In genomic region chr12:39033982-39034381, GRCm38 (mm10) we compare ENCODE assay signal across 29 mouse cellular contexts.
"Had no signal": no experiment of that assay in that cellular context is flagged by ENCODE, and none has a peak within 500 bp of the region (broad histone marks: within the 10 kb centered on the region; RNA-seq: fewer than 3 reads in every experiment).

No protein-coding gene starts in this region.

- H3K4me3 ChIP-seq: limb, embryonic 10.5 days; limb, embryonic 12.5 days; limb, embryonic 13.5 days; limb, embryonic 15.5 days; liver, embryonic 12.5 days; liver, embryonic 13.5 days; liver, embryonic 15.5 days; lung, embryonic 15.5 days; megakaryocyte, embryonic 14.5 days; midbrain, embryonic 10.5 days; midbrain, embryonic 12.5 days; midbrain, embryonic 13.5 days; midbrain, embryonic 15.5 days; myocyte had no signal

- H3K4me2 ChIP-seq: limb, embryonic 12.5 days; limb, embryonic 13.5 days; limb, embryonic 15.5 days; liver, embryonic 11.5 days; liver, embryonic 12.5 days; liver, embryonic 13.5 days; liver, embryonic 15.5 days; lung, embryonic 14.5 days; lung, embryonic 15.5 days; midbrain, embryonic 11.5 days; midbrain, embryonic 12.5 days; midbrain, embryonic 13.5 days; midbrain, embryonic 15.5 days had no signal

- H3K9ac ChIP-seq: limb, embryonic 12.5 days; limb, embryonic 13.5 days; limb, embryonic 15.5 days; liver, embryonic 12.5 days; liver, embryonic 13.5 days; liver, embryonic 14.5 days; liver, embryonic 15.5 days; liver, postnatal 0 days; lung, embryonic 14.5 days; lung, embryonic 15.5 days; midbrain, embryonic 12.5 days; midbrain, embryonic 13.5 days; midbrain, embryonic 15.5 days had no signal

- DNase-seq: left cerebral cortex, postnatal 4 days; liver; liver, embryonic 13.5 days; liver, postnatal 0 days; lung, adult 18-20 months; lung, adult 2 months; lung, embryonic 14.5 days; lung, postnatal 10 days; lung, postnatal 14 days; lung, postnatal 36 days; lung, postnatal 4 days; midbrain, embryonic 14.5 days had no signal

- H3K27ac ChIP-seq: limb, embryonic 10.5 days; limb, embryonic 12.5 days; limb, embryonic 13.5 days; limb, embryonic 15.5 days; liver, embryonic 12.5 days; liver, embryonic 13.5 days; liver, embryonic 14.5 days; liver, embryonic 15.5 days; lung, embryonic 15.5 days; macrophage; midbrain, embryonic 10.5 days; midbrain, embryonic 12.5 days; midbrain, embryonic 13.5 days; midbrain, embryonic 15.5 days had no signal

- H3K27me3 ChIP-seq: limb, embryonic 12.5 days; limb, embryonic 13.5 days; limb, embryonic 15.5 days; liver, embryonic 12.5 days; liver, embryonic 13.5 days; liver, embryonic 15.5 days; lung, embryonic 15.5 days; megakaryocyte, embryonic 14.5 days; midbrain, embryonic 12.5 days; midbrain, embryonic 13.5 days; midbrain, embryonic 15.5 days had no signal

- H3K9me3 ChIP-seq: limb, embryonic 10.5 days; limb, embryonic 12.5 days; limb, embryonic 13.5 days; limb, embryonic 15.5 days; liver, embryonic 12.5 days; liver, embryonic 13.5 days; liver, embryonic 15.5 days; lung, embryonic 15.5 days; megakaryocyte, embryonic 14.5 days; midbrain, embryonic 10.5 days; midbrain, embryonic 12.5 days; midbrain, embryonic 13.5 days; midbrain, embryonic 15.5 days had no signal

- H3K4me1 ChIP-seq: limb, embryonic 10.5 days; limb, embryonic 12.5 days; limb, embryonic 13.5 days; limb, embryonic 15.5 days; liver, embryonic 12.5 days; liver, embryonic 13.5 days; liver, embryonic 15.5 days; lung, embryonic 15.5 days; megakaryocyte, embryonic 14.5 days; midbrain, embryonic 10.5 days; midbrain, embryonic 12.5 days; midbrain, embryonic 13.5 days; midbrain, embryonic 15.5 days had no signal

- H3K36me3 ChIP-seq: limb, embryonic 10.5 days; limb, embryonic 12.5 days; limb, embryonic 13.5 days; limb, embryonic 15.5 days; liver, embryonic 12.5 days; liver, embryonic 13.5 days; liver, embryonic 15.5 days; lung, embryonic 15.5 days; midbrain, embryonic 10.5 days; midbrain, embryonic 12.5 days; midbrain, embryonic 13.5 days; midbrain, embryonic 15.5 days had no signal
